Mouse (Mus musculus) ES-E14 (cell line): Measurements from ENCODE around the gene Gm5565. TPM values are rescaled to one million over a fixed set of nuclear protein-coding genes. Genes with fewer than 3 reads are reported as not detected.
"Not testable (repeated sequence)": the region's sequence is repeated elsewhere in the genome, so short reads cannot be mapped to it uniquely, and the experiment has no call there.

Source experiments
- DNase-seq: peaks from one replicate; pipeline ENCODE4 v3.0.0-alpha.2; 2013; ENCODE audit warnings: low read depth, low spot score
- H3K27ac ChIP-seq: 2 replicates; pipeline ENCODE4 v1.5.1; 2012; ENCODE audit warnings: low read depth, mild to moderate bottlenecking, low read length, moderate library complexity, mixed read lengths; ENCODE audit not compliant: poor library complexity, insufficient read depth, severe bottlenecking
- H3K36me3 ChIP-seq: 2 replicates; pipeline ENCODE4 v1.6.1; 2012; ENCODE audit warnings: mild to moderate bottlenecking, low read length, moderate library complexity, mixed read lengths; ENCODE audit not compliant: control insufficient read depth, poor library complexity, insufficient read depth, severe bottlenecking
- H3K4me1 ChIP-seq, 2 experiments: fragments of 150-350 bp in 1 of 2; sonication (generic) in 1 of 2; 2 replicates each; pipeline ENCODE4 v1.6.1; 2012; ENCODE audit warnings: low read length in 2 of 2, mild to moderate bottlenecking in 1 of 2, mixed read lengths in 1 of 2; ENCODE audit not compliant: control insufficient read depth in 2 of 2, insufficient read depth in 2 of 2, poor library complexity in 1 of 2
- H3K4me3 ChIP-seq, 2 experiments: fragments of 150-350 bp in 1 of 2; sonication (generic) in 1 of 2; 2 replicates each; pipeline ENCODE4 v1.5.1; 2012; ENCODE audit warnings: low read length in 2 of 2, low read depth in 1 of 2, mild to moderate bottlenecking in 1 of 2, mixed read lengths in 1 of 2; ENCODE audit not compliant: insufficient read depth in 1 of 2, poor library complexity in 1 of 2, severe bottlenecking in 1 of 2
- H3K9ac ChIP-seq: 2 replicates; pipeline ENCODE4 v1.6.1; 2012; ENCODE audit warnings: low read depth, mild to moderate bottlenecking, low read length, mixed read lengths; ENCODE audit not compliant: poor library complexity, insufficient read depth, severe bottlenecking
- H3K9me3 ChIP-seq: fragments of 150-350 bp; sonication (generic); 2 replicates; pipeline ENCODE4 v1.6.1; 2012; ENCODE audit warnings: low read depth, mild to moderate bottlenecking, low read length; ENCODE audit not compliant: control insufficient read depth, insufficient read depth
- CHD2 ChIP-seq: IDR thresholded peaks from 2 replicates; pipeline ENCODE4 v1.6.1; 2014; ENCODE audit warnings: mild to moderate bottlenecking, low read depth, low read length, inconsistent platforms
- HCFC1 ChIP-seq: IDR thresholded peaks from 2 replicates; pipeline ENCODE4 v1.6.1; 2012; ENCODE audit warnings: low read length, inconsistent platforms, borderline replicate concordance; ENCODE audit not compliant: insufficient read depth
- MAFK ChIP-seq: IDR thresholded peaks from 2 replicates; pipeline ENCODE4 v1.6.1; 2014; ENCODE audit warnings: mild to moderate bottlenecking, low read depth, low read length, inconsistent platforms; ENCODE audit not compliant: insufficient read depth
- ZC3H11A ChIP-seq: IDR thresholded peaks from 2 replicates; pipeline ENCODE4 v1.6.1; 2012; ENCODE audit warnings: low read depth, mild to moderate bottlenecking, inconsistent platforms, low read length, borderline replicate concordance
- ZNF384 ChIP-seq: IDR thresholded peaks from 2 replicates; pipeline ENCODE4 v1.6.1; 2012; ENCODE audit warnings: low read depth, low read length, inconsistent platforms
- in situ Hi-C, 2 experiments: fragments of 600-800 bp; cut with MboI; formaldehyde crosslinking; loops; one replicate each; pipeline ENCODE4 v1.15.1; 2025; ENCODE audit warnings: low sequenced_read_pairs in 2 of 2, inconsistent platforms in 1 of 2; ENCODE audit not compliant: unreplicated experiment in 2 of 2
- total RNA-seq: library from RNA; depleted of rRNA; stranded (reverse); fragments of 300-350 nt; gene quantifications from 2 replicates; pipeline ENCODE4 v1.2.3, GENCODE M21; 2012

Gene Gm5565
- total RNA-seq, 1 experiment = not detected

GRCm38 (mm10) chr5:146188712-146189111 lies 28.4 kb upstream of the Gm5565 start:
- H3K9ac ChIP-seq = no peak overlapping the region
- no peak overlapping the region for H3K27ac ChIP-seq
- H3K9me3 ChIP-seq = no peaks in the 10 kb centered on the region
- no peaks in the 10 kb centered on the region for H3K4me1 ChIP-seq
- no peak for TF ChIP-seq ZNF384
- no peak for TF ChIP-seq HCFC1
- TF ChIP-seq ZC3H11A = no peak
- TF ChIP-seq CHD2 = no peak
- no peak for TF ChIP-seq MAFK
- no peaks in the 10 kb centered on the region for H3K36me3 ChIP-seq
- in situ Hi-C loops = loop anchor here (25.0 kb wide), 1 partner anchor 299 kb away; the partner anchor contains the start of genes Gm6370 (in 2 of the 2) and Gm6408 (in 2 of the 2)
- DNase-seq = no peak
- no peak overlapping the region for H3K4me3 ChIP-seq

- no peak for TF ChIP-seq ZC3H11A
- TF ChIP-seq ZNF384 = no peak
- TF ChIP-seq CHD2 = no peak
- no peak for TF ChIP-seq MAFK
- no peak for TF ChIP-seq HCFC1
Measured at GRCm38 (mm10) chr5:146188144-146188543, 27.8 kb upstream of the Gm5565 start.

GRCm38 (mm10) chr5:146187441-146187840 lies 27.1 kb upstream of the Gm5565 start:
- not testable (repeated sequence) for H3K4me3 ChIP-seq, H3K9ac ChIP-seq, H3K9me3 ChIP-seq, H3K36me3 ChIP-seq, H3K4me1 ChIP-seq, H3K27ac ChIP-seq
- in situ Hi-C loops = loop anchor here (25.0 kb wide), 1 partner anchor 300 kb away; the partner anchor contains the start of genes Gm6370 (in 2 of the 2) and Gm6408 (in 2 of the 2)
- peak; percentile 24 for DNase-seq
- TF ChIP-seq ZC3H11A = 0 out of 2 replicates have a peak, but pooled peaks have one; percentile 13

More at GRCm38 (mm10) chr5:146188144-146188543, 27.8 kb upstream of the Gm5565 start:
- Histone ChIP-seq H3K9ac (no peak overlapping the region), H3K4me3 (no peak overlapping the region), H3K36me3 (no peaks in the 10 kb centered on the region), H3K4me1 (no peaks in the 10 kb centered on the region), H3K9me3 (no peaks in the 10 kb centered on the region), H3K27ac (no peak overlapping the region)
- in situ Hi-C loops = loop anchor here (25.0 kb wide), 1 partner anchor 299 kb away; the partner anchor contains the start of genes Gm6370 (in 2 of the 2) and Gm6408 (in 2 of the 2)
- no peak for DNase-seq

- not testable (repeated sequence) for H3K9ac ChIP-seq, DNase-seq, H3K27ac ChIP-seq, H3K4me1 ChIP-seq, H3K4me3 ChIP-seq, H3K36me3 ChIP-seq, H3K9me3 ChIP-seq
- in situ Hi-C loops = loop anchor here (25.0 kb wide), 1 partner anchor 302 kb away; the partner anchor contains the start of genes Gm6370 (in 2 of the 2) and Gm6408 (in 2 of the 2)
Measured at GRCm38 (mm10) chr5:146185204-146185603, 24.9 kb upstream of the Gm5565 start, which contains the start of gene 1700001J03Rik. TSS of gene 1700001J03Rik (minus strand) at chr5:146185304.

GRCm38 (mm10) chr5:146172744-146173143 lies 12.4 kb upstream of the Gm5565 start:
- H3K36me3 ChIP-seq, in situ Hi-C loops, H3K9me3 ChIP-seq, DNase-seq, H3K4me1 ChIP-seq, H3K9ac ChIP-seq, H3K27ac ChIP-seq, H3K4me3 ChIP-seq: not testable (repeated sequence)

- DNase-seq, H3K4me1 ChIP-seq, H3K9ac ChIP-seq, H3K9me3 ChIP-seq, H3K4me3 ChIP-seq, H3K27ac ChIP-seq, in situ Hi-C loops, H3K36me3 ChIP-seq: not testable (repeated sequence)
Measured at GRCm38 (mm10) chr5:146170621-146171020, 10.3 kb upstream of the Gm5565 start, which contains the start of gene Gm6309. TSS of gene Gm6309 (minus strand) at chr5:146170721.

GRCm38 (mm10) chr5:146158326-146158725 lies 2.0 kb downstream of the Gm5565 start:
- H3K4me3 ChIP-seq, DNase-seq, H3K27ac ChIP-seq, H3K4me1 ChIP-seq, H3K9me3 ChIP-seq, in situ Hi-C loops, H3K9ac ChIP-seq, H3K36me3 ChIP-seq: not testable (repeated sequence)
